Mouse (Mus musculus): ENCODE measurements around the gene Prkcb. TPM values are rescaled to one million over a fixed set of nuclear protein-coding genes. Genes with fewer than 3 reads are reported as not detected.

Gene Prkcb
- polyA plus RNA-seq, 1 experiment from 2014 or later, result 170 TPM

GRCm38 (mm10) chr7:122249321-122249821 lies 39.2 kb upstream of the Prkcb start:
- no peaks in the 10 kb centered on the region for H3K27me3 ChIP-seq (ENCODE audit: control insufficient read depth, insufficient read depth, low read length)
- no peaks in the 10 kb centered on the region for H3K9me3 ChIP-seq (ENCODE audit: control insufficient read depth, low read length)
- H3K9ac ChIP-seq (replicated peaks; ENCODE audit: low read depth, low read length), result no peak overlapping the region
- H3K4me2 ChIP-seq (ENCODE audit: low read depth, low read length), result no peak overlapping the region
- H3K27ac ChIP-seq (ENCODE audit: low read depth, low read length), result no peak overlapping the region
- no peak for ATAC-seq (ENCODE audit: low read depth)
- no peaks in the 10 kb centered on the region for H3K36me3 ChIP-seq (ENCODE audit: control insufficient read depth, insufficient read depth, low read length)
- H3K4me1 ChIP-seq (ENCODE audit: control insufficient read depth, insufficient read depth, low read length), result no peaks in the 10 kb centered on the region
- no peak overlapping the region for H3K4me3 ChIP-seq (ENCODE audit: low read depth, low read length)
- WGBS, result 89% methylated on average over 9 of the region's 9 CpGs

- no peaks in the 10 kb centered on the region for H3K36me3 ChIP-seq (ENCODE audit: control insufficient read depth, insufficient read depth, low read length)
- ATAC-seq (ENCODE audit: low read depth), result peak; percentile 70; the same call in 1 of the 2 replicates
- H3K27me3 ChIP-seq (ENCODE audit: control insufficient read depth, insufficient read depth, low read length), result no peaks in the 10 kb centered on the region
- no peaks in the 10 kb centered on the region for H3K9me3 ChIP-seq (ENCODE audit: control insufficient read depth, low read length)
- no peaks in the 10 kb centered on the region for H3K4me1 ChIP-seq (ENCODE audit: control insufficient read depth, insufficient read depth, low read length)
- no peak overlapping the region for H3K9ac ChIP-seq (replicated peaks; ENCODE audit: low read depth, low read length)
- no peak overlapping the region for H3K4me3 ChIP-seq (ENCODE audit: low read depth, low read length)
- 30% methylated on average over 21 of the region's 21 CpGs for WGBS
- H3K4me2 ChIP-seq (ENCODE audit: low read depth, low read length), result no peak overlapping the region; the same call in 1 of the 2 replicates
- H3K27ac ChIP-seq (ENCODE audit: low read depth, low read length), result no peak overlapping the region
Measured at GRCm38 (mm10) chr7:122251197-122252011, 37.1 kb upstream of the Prkcb start.

DNA sequence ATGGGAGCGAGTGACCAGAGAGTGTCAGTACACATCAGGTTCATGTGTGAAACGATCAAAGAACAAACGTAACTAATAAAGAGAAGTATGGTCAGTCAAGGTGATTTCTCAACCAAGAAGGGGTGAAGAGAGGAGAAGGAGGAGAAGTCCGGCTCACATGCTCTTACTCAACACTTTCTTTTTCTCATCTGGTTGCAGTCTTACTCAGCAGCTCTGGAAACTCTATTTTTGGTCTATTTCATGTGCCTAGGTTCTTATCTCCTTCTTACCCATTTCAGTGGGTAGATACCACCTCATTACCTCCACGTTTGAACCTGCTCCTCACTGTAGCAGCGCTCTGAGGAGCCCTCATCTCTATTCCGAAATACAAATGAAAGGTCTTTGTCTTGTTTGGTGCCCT lies 31.8 kb upstream of the Prkcb start:
- H3K9ac ChIP-seq (replicated peaks; ENCODE audit: low read depth, low read length), result no peak overlapping the region

DNA sequence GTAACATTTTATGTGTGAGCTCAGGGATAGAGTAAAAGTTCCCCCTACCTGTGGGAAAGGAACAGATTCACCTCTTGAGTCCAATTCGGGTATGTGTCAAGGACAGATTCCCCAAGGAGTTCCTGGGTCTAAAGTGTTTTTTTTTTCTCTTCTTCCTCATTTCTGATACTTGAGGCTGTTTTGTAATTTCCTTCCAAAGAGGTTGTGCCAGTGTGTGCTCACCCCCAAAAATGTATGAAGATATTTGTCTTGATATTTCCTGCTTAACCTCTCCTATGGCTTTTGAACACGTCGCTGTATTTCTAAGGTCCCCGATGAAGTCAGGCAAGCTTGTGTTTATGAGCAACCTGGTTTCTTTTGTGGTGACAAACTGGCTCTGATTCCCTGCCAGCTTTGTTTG lies 30.0 kb upstream of the Prkcb start:
- Histone ChIP-seq H3K9ac (replicated peaks; ENCODE audit: low read depth, low read length) (no peak overlapping the region), H3K4me1 (ENCODE audit: control insufficient read depth, insufficient read depth, low read length) (no peaks in the 10 kb centered on the region), H3K9me3 (ENCODE audit: control insufficient read depth, low read length) (no peaks in the 10 kb centered on the region), H3K36me3 (ENCODE audit: control insufficient read depth, insufficient read depth, low read length) (no peaks in the 10 kb centered on the region), H3K27ac (ENCODE audit: low read depth, low read length) (no peak overlapping the region), H3K4me3 (ENCODE audit: low read depth, low read length) (no peak overlapping the region), H3K27me3 (ENCODE audit: control insufficient read depth, insufficient read depth, low read length) (no peaks in the 10 kb centered on the region), H3K4me2 (ENCODE audit: low read depth, low read length) (no peak overlapping the region)
- 85% methylated on average over 4 of the region's 4 CpGs for WGBS
- no peak for ATAC-seq (ENCODE audit: low read depth)

More for the DNA sequence above, 31.8 kb upstream of the Prkcb start:
- WGBS, result 84% methylated on average over 7 of the region's 7 CpGs
- Histone ChIP-seq H3K4me3 (ENCODE audit: low read depth, low read length) (no peak overlapping the region), H3K4me2 (ENCODE audit: low read depth, low read length) (no peak overlapping the region), H3K9me3 (ENCODE audit: control insufficient read depth, low read length) (no peaks in the 10 kb centered on the region), H3K27ac (ENCODE audit: low read depth, low read length) (no peak overlapping the region), H3K27me3 (ENCODE audit: control insufficient read depth, insufficient read depth, low read length) (no peaks in the 10 kb centered on the region), H3K4me1 (ENCODE audit: control insufficient read depth, insufficient read depth, low read length) (no peaks in the 10 kb centered on the region), H3K36me3 (ENCODE audit: control insufficient read depth, insufficient read depth, low read length) (no peaks in the 10 kb centered on the region)
- ATAC-seq (ENCODE audit: low read depth), result no peak

DNA sequence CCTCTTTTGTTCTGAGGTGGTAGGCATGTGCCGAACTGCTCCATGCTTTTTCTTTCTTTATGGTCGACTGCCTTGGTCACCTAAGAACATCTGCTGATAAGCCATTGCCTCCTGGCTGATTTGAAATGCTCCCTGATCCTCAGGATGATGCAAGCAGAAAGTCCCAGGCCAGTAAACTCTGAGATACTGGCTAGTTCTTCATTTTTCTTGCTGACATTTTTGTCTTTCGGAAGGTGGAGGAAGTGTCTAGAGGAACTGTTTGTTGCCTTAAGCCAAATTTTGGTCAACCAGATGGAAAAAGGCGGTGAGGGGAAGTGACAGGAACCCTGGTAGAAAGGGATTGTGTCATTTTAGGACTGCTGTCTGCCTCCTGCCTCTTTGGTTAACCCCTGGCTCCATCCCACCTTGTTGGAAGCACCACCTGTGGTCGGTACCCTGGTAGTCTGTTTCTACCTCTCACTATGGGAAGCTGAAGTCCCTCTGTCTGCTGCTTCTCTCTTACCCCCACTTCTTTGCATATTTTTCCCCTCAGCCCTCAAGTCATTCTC lies 28.4 kb upstream of the Prkcb start:
- Histone ChIP-seq H3K4me1 (ENCODE audit: control insufficient read depth, insufficient read depth, low read length) (no peaks in the 10 kb centered on the region), H3K9ac (replicated peaks; ENCODE audit: low read depth, low read length) (no peak overlapping the region), H3K27me3 (ENCODE audit: control insufficient read depth, insufficient read depth, low read length) (no peaks in the 10 kb centered on the region), H3K27ac (ENCODE audit: low read depth, low read length) (no peak overlapping the region), H3K9me3 (ENCODE audit: control insufficient read depth, low read length) (no peaks in the 10 kb centered on the region), H3K4me2 (ENCODE audit: low read depth, low read length) (no peak overlapping the region), H3K36me3 (ENCODE audit: control insufficient read depth, insufficient read depth, low read length) (no peaks in the 10 kb centered on the region), H3K4me3 (ENCODE audit: low read depth, low read length) (no peak overlapping the region)
- 85% methylated on average over 5 of the region's 5 CpGs for whole genome bisulfite sequencing
- no peak for ATAC-seq (ENCODE audit: low read depth)

- Histone ChIP-seq H3K27me3 (ENCODE audit: control insufficient read depth, insufficient read depth, low read length) (no peaks in the 10 kb centered on the region), H3K4me1 (ENCODE audit: control insufficient read depth, insufficient read depth, low read length) (no peaks in the 10 kb centered on the region)
- 89% methylated on average over 4 of the region's 4 CpGs for WGBS
Measured at GRCm38 (mm10) chr7:122268983-122269486, 19.5 kb upstream of the Prkcb start.

DNA sequence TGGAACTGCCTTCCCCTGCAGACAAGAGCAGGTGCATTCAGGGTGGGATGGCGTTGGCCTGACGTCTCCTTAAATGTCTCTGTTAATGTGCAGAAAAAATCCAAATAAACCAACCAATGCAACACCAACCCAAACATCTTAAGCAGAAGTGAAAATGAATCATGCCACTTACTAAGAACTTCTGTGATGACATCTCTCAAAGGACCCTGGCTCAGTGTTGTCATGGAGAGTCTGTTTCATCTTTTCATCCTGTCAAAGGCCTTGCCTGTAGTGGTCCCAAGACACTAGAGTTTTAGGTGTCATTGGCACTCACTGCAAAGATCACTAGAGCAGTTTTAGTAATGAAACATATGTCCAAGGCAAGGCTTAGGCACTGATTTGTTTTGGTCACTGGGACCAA lies 16.2 kb upstream of the Prkcb start:
- Histone ChIP-seq H3K4me3 (ENCODE audit: low read depth, low read length) (no peak overlapping the region), H3K9ac (replicated peaks; ENCODE audit: low read depth, low read length) (no peak overlapping the region), H3K27me3 (ENCODE audit: control insufficient read depth, insufficient read depth, low read length) (no peaks in the 10 kb centered on the region), H3K36me3 (ENCODE audit: control insufficient read depth, insufficient read depth, low read length) (no peaks in the 10 kb centered on the region), H3K9me3 (ENCODE audit: control insufficient read depth, low read length) (no peaks in the 10 kb centered on the region), H3K27ac (ENCODE audit: low read depth, low read length) (no peak overlapping the region), H3K4me2 (ENCODE audit: low read depth, low read length) (no peak overlapping the region), H3K4me1 (ENCODE audit: control insufficient read depth, insufficient read depth, low read length) (no peaks in the 10 kb centered on the region)
- WGBS, result 90% methylated on average over 2 of the region's 2 CpGs
- no peak for ATAC-seq (ENCODE audit: low read depth)

More at GRCm38 (mm10) chr7:122268983-122269486, 19.5 kb upstream of the Prkcb start:
- H3K9ac ChIP-seq (replicated peaks; ENCODE audit: low read depth, low read length), result no peak overlapping the region
- H3K4me3 ChIP-seq (ENCODE audit: low read depth, low read length), result no peak overlapping the region
- H3K4me2 ChIP-seq (ENCODE audit: low read depth, low read length), result no peak overlapping the region
- no peak overlapping the region for H3K27ac ChIP-seq (ENCODE audit: low read depth, low read length)
- no peak for ATAC-seq (ENCODE audit: low read depth)
- no peaks in the 10 kb centered on the region for H3K36me3 ChIP-seq (ENCODE audit: control insufficient read depth, insufficient read depth, low read length)
- no peaks in the 10 kb centered on the region for H3K9me3 ChIP-seq (ENCODE audit: control insufficient read depth, low read length)

- no peaks in the 10 kb centered on the region for H3K27me3 ChIP-seq (ENCODE audit: control insufficient read depth, insufficient read depth, low read length)
- WGBS, result 86% methylated on average over 9 of the region's 9 CpGs
- H3K4me3 ChIP-seq (ENCODE audit: low read depth, low read length), result no peak overlapping the region
- ATAC-seq (ENCODE audit: low read depth), result no peak
- no peaks in the 10 kb centered on the region for H3K4me1 ChIP-seq (ENCODE audit: control insufficient read depth, insufficient read depth, low read length)
- H3K27ac ChIP-seq (ENCODE audit: low read depth, low read length), result no peak overlapping the region
- H3K4me2 ChIP-seq (ENCODE audit: low read depth, low read length), result no peak overlapping the region
- H3K9me3 ChIP-seq (ENCODE audit: control insufficient read depth, low read length), result no peaks in the 10 kb centered on the region
- H3K36me3 ChIP-seq (ENCODE audit: control insufficient read depth, insufficient read depth, low read length), result no peaks in the 10 kb centered on the region
- H3K9ac ChIP-seq (replicated peaks; ENCODE audit: low read depth, low read length), result no peak overlapping the region
Measured at GRCm38 (mm10) chr7:122279580-122279979, 9.0 kb upstream of the Prkcb start.

- no peak for ATAC-seq (ENCODE audit: low read depth)
Measured at GRCm38 (mm10) chr7:122280334-122280733, 8.2 kb upstream of the Prkcb start.

More at GRCm38 (mm10) chr7:122280334-122280733, 8.2 kb upstream of the Prkcb start:
- 87% methylated on average over 2 of the region's 2 CpGs for WGBS
- Histone ChIP-seq H3K4me3 (ENCODE audit: low read depth, low read length) (no peak overlapping the region), H3K27me3 (ENCODE audit: control insufficient read depth, insufficient read depth, low read length) (no peaks in the 10 kb centered on the region), H3K4me1 (ENCODE audit: control insufficient read depth, insufficient read depth, low read length) (no peaks in the 10 kb centered on the region), H3K36me3 (ENCODE audit: control insufficient read depth, insufficient read depth, low read length) (no peaks in the 10 kb centered on the region), H3K9ac (replicated peaks; ENCODE audit: low read depth, low read length) (no peak overlapping the region), H3K27ac (ENCODE audit: low read depth, low read length) (no peak overlapping the region), H3K4me2 (ENCODE audit: low read depth, low read length) (no peak overlapping the region), H3K9me3 (ENCODE audit: control insufficient read depth, low read length) (no peaks in the 10 kb centered on the region)
